Mouse (Mus musculus): ENCODE results near the gene Lmf2. TPM values are rescaled to one million over a fixed set of nuclear protein-coding genes. Genes with fewer than 3 reads are reported as not detected.
A peak's percentile ranks its signal among the peaks of the same experiment; 100 is the strongest.

Lmf2 gene
- total RNA-seq, 2 experiments from 2014 or later, result 12.0 to 12.6 TPM

DNA sequence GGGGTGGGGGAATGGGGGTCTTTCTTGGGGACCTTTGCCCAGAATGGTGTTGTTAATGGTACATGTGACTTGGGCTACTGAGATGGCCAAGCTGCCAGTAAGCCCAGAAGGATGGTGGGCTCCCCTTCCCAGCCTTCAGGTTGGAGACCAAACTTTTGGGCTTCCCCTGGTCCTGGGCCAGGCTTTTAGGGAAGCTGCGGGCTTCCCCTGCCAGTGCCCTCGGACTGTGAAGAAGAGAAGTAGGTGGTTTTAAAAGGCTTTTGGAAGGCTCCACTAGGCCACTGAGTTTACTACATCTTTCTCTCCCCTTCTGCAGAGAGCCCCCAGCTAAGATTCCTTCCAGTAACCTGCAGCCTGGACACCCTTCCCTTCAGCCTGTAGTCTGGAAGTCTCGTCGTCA is 31.8 kb downstream of the Lmf2 start:
- intact Hi-C loops (cut with DNase I), result no loop called here
- DNase-seq, result no peak

DNA sequence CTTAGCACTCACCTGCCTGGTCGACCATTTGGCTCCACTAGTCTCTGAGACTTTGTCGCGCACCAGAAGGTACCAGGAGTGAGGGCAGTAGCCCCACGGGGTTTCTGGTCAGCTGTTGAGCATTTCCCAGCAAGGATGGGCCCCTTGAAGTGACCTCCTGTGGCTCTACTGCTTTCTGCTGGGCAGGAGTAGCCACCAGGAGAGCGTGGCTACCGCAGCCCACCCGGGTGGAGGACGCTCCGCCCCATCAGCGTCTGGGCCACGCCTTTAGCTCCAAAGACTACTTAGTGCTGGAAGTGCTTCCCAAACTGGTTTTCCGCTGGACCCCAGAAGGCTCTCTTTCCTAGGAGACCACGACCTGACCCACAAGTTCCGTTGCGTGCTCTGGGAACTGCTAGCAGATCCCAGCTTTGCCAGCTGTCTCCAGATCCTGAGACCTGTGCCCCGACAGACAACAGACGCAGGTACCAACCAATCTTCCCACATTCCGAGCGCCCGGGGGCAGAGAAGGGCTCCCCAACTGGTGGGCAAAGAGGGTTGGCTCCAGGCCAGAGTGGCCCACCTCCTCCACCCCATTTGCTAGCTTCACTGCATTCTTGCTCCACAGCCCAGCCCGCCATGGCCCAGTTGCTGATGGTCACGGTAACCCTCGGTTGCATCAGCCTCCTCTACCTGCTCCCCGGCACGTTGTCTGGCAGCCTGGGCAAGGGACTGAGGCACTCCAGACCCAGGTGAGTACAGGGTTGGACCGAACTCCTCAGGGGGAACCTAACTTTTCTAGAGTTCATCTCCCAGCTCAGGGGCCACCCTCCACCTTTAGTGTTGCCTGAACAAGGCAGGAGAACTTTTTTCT is 32.6 kb downstream of the Lmf2 start, which contains the start of gene Adm2:
TSS of gene Adm2 (plus strand) at position 51 of the 853 bp plus-strand sequence.
- no peak for DNase-seq
- intact Hi-C loops (cut with DNase I), result no loop called here

GRCm38 (mm10) chr15:89321264-89321663 is 34.2 kb downstream of the Lmf2 start:
- intact Hi-C loops (cut with DNase I), result no loop called here
- no peak for DNase-seq

DNA sequence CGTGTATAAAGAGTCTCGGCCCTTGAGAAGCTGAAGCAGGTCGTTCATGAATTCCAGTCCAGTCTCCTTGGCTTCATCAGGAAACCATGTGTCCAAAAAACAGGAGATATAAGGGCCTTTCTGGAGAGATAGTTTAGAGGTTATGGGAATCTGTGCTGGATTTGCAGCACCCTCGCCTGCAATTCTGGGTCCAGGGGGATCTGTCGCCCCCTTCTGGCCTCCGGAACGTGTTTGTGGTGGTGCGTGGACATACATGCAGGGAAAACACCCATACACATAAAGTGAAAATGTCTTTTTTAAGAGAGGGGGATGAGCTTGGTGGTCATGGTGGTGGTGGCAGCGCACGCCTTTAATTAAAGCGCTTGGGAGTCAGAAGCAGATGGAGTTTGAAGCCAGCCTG is 39.3 kb downstream of the Lmf2 start:
- intact Hi-C loops (cut with DNase I), result no loop called here
- no peak for DNase-seq

GRCm38 (mm10) chr15:89315190-89315731 is 40.2 kb downstream of the Lmf2 start, which contains the start of gene Sbf1:
Sbf1 (minus strand) TSS chr15:89315311.
- intact Hi-C loops (cut with DNase I), result no loop called here
- peak; percentile 97 to 99 for DNase-seq

- intact Hi-C loops (cut with DNase I), result no loop called here
- no peak for DNase-seq
Observed at GRCm38 (mm10) chr15:89314511-89315189, 40.8 kb downstream of the Lmf2 start.

DNA sequence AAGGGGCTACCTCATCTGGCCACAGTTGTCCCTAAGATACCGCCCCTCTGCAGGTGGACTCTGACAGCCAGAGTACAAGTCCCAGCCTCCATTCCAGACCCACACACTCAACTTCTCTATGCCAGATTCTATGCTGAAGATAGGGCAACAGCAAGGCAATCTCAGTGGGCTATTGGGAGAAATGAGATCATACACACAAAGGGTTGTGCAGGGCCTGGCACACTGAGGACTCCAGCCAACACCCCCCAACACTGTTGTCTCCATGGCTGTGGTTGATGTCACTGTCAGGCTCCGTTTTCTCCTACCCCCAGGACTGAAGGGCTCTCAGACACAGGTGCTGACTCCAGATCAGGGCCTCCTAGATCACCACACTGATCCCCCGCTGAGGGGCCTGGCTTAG is 41.4 kb downstream of the Lmf2 start:
- intact Hi-C loops (cut with DNase I), result no loop called here
- no peak for DNase-seq

DNA sequence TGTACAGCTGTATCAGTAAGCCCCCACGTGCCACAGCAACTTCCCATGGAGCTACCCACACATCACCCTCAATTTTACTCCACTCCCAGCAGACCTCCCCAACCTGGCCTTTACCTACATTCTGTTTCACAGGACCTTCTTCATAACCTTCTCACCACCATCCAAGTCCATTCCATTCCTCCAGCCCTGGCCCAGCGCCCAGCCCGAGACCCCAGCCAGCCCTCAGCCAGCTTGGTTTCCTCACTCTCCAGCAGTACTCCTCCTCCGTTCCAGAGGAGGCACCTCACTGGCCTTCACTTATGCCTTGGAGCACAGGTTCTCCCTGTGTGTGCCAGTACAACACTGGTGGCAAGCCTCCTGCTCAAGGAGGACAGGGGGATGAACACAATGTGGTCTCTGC is 42.1 kb downstream of the Lmf2 start:
- no peak for DNase-seq
- intact Hi-C loops (cut with DNase I), result no loop called here

DNA sequence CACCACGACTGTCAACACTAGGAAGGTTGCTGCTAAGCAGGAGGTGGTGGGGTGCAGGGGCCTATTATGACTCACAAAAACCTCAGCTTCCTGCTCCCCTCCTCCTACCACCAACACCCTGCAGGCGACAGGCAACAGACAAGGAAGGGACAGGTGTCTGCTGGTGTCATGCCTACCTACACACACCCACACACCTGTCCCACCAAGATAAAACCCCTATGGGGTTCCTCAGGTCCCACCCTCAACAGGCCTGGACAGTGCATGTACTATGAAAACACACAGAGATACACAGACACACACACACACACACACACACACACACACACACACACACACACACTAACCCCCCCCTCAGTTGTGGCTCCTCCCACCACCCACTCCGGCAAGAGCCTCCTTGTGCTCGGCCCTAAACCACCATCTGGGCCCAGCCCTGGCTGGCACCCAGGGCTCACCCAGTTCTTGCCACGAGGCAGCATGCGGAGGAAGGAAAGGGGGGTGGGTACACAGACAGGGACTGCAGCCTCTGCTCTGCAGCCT is 45.4 kb downstream of the Lmf2 start:
- intact Hi-C loops (cut with DNase I), result no loop called here
- no peak for DNase-seq

- DNase-seq, result no peak
- intact Hi-C loops (cut with DNase I), result no loop called here
Observed at GRCm38 (mm10) chr15:89308406-89309139, 46.9 kb downstream of the Lmf2 start.

- DNase-seq, result peak in 1 of 2 experiments; percentile 4
- intact Hi-C loops (cut with DNase I), result no loop called here
Observed at GRCm38 (mm10) chr15:89307461-89307860, 48.0 kb downstream of the Lmf2 start.

DNA sequence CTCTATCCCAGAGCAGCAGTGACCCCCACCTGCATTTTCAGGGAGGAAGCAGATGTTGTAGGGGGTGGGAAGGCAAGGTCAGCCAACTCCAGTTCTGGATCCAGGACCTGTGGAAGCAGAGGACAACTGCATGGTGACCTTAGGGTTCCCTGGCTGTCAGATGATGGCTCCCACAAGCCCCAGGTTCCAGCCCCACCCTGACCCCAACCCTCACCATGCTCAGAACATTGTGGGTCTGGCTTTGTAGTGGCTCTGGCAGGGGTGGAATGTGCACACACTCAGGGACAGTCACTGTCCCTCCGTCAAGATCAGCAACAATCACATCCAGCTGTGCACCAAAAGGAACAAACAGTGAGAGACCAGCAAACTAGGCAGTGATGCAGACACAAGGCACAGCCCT is 49.5 kb downstream of the Lmf2 start:
- intact Hi-C loops (cut with DNase I), result no loop called here
- DNase-seq, result peak in 1 of 2 experiments; percentile 1

Small RNAs within 50 kb of the gene (microRNA-seq; reads per million reads assigned to microRNA genes)
- 0.36 to 0.74 reads per million in 2 experiments for gene Mir6959

Other genes with a start within 250 kb of the Lmf2 start
- 1 to 10 TPM; 7.0 to 8.0 TPM for gene Tubgcp6, start 232.5 kb downstream of the Lmf2 start, total RNA-seq (2021)
- 1 to 10 TPM; 4.9 to 6.4 TPM for gene Hdac10, start 227.0 kb downstream of the Lmf2 start, total RNA-seq (2021)
- gene Mapk12, start 215.0 kb downstream of the Lmf2 start, total RNA-seq (2021), result 100 to 1,000 TPM; 131 to 136 TPM
- 1 to 10 TPM in 1 of 2 experiments, under 1 TPM in 1; 0.79 to 1.1 TPM for gene Mapk11, start 206.0 kb downstream of the Lmf2 start, total RNA-seq (2021)
- gene Plxnb2, start 174.9 kb downstream of the Lmf2 start, total RNA-seq (2021), result 1 to 10 TPM; 8.9 to 9.6 TPM
- gene Dennd6b, start 159.2 kb downstream of the Lmf2 start, total RNA-seq (2021), result 1 to 10 TPM; 7.6 to 9.0 TPM
- 10 to 100 TPM; 81.0 to 85.9 TPM for gene Ppp6r2, start 144.1 kb downstream of the Lmf2 start, total RNA-seq (2021)
- 10 to 100 TPM; 62.0 to 62.1 TPM for gene Sbf1, start 40.3 kb downstream of the Lmf2 start, total RNA-seq (2021)
- gene Adm2, start 32.9 kb downstream of the Lmf2 start, total RNA-seq (2021), result not detected
- gene Miox, start 21.3 kb downstream of the Lmf2 start, total RNA-seq (2021), result not detected
- 10 to 100 TPM; 36.7 to 43.0 TPM for gene Ncaph2, start 60 bp upstream of the Lmf2 start, total RNA-seq (2021)
- 10 to 100 TPM; 12.0 to 19.1 TPM for gene Sco2, start 18.2 kb upstream of the Lmf2 start, total RNA-seq (2021)
- gene Tymp, start 21.4 kb upstream of the Lmf2 start, total RNA-seq (2021), result under 1 TPM; 0.35 to 0.48 TPM
- under 1 TPM; 0.42 to 0.87 TPM for gene Odf3b, start 23.6 kb upstream of the Lmf2 start, total RNA-seq (2021)
- not detected for gene Klhdc7b, start 29.3 kb upstream of the Lmf2 start, total RNA-seq (2021)
- gene Syce3, start 54.8 kb upstream of the Lmf2 start, total RNA-seq (2021), result not detected
- gene Cpt1b, start 70.2 kb upstream of the Lmf2 start, total RNA-seq (2021), result 100 to 1,000 TPM; 255 to 278 TPM
- gene C730034F03Rik, start 73.9 kb upstream of the Lmf2 start, total RNA-seq (2021), result under 1 TPM; 0.20 to 0.47 TPM
- gene Gm44502, start 74.0 kb upstream of the Lmf2 start, total RNA-seq (2021), result 1 to 10 TPM in 1 of 2 experiments, not detected in 1; 1.5 TPM
- 10 to 100 TPM; 20.8 to 30.0 TPM for gene Chkb, start 74.2 kb upstream of the Lmf2 start, total RNA-seq (2021)
- gene Mapk8ip2, start 98.3 kb upstream of the Lmf2 start, total RNA-seq (2021), result under 1 TPM; 0.28 to 0.30 TPM
- 1 to 10 TPM; 3.0 to 3.8 TPM for gene Arsa, start 121.8 kb upstream of the Lmf2 start, total RNA-seq (2021)
- gene Shank3, start 144.0 kb upstream of the Lmf2 start, total RNA-seq (2021), result 10 to 100 TPM; 14.4 to 15.5 TPM
- under 1 TPM; 0.28 to 0.30 TPM for gene Acr, start 212.7 kb upstream of the Lmf2 start, total RNA-seq (2021)
- gene Rabl2, start 236.3 kb upstream of the Lmf2 start, total RNA-seq (2021), result 1 to 10 TPM; 1.8 to 3.1 TPM